In genomic region chr10:117459041-117459475, GRCm38 (mm10) we compare ENCODE assay signal across 13 mouse cellular contexts.
"Had no signal": no experiment of that assay in that cellular context is flagged by ENCODE, and none has a peak within 500 bp of the region (broad histone marks: within the 10 kb centered on the region; RNA-seq: fewer than 3 reads in every experiment).

No protein-coding gene starts in this region.

- H3K4me1 ChIP-seq: midbrain, embryonic 13.5 days; midbrain, embryonic 15.5 days; neural tube, embryonic 12.5 days had no signal

- DNase-seq: liver, embryonic 13.5 days; liver, postnatal 0 days; lung, postnatal 10 days; right cerebral cortex, postnatal 14 days; thymus, adult 18-20 months; thymus, postnatal 14 days; thymus, postnatal 36 days had no signal

- H3K4me3 ChIP-seq: liver, embryonic 13.5 days; liver, embryonic 15.5 days; lung, embryonic 15.5 days; megakaryocyte, embryonic 14.5 days; midbrain, embryonic 13.5 days; midbrain, embryonic 15.5 days; neural tube, embryonic 12.5 days had no signal
